Mouse (Mus musculus) gastrocnemius, adult 2 months (tissue): ENCODE measurements around the gene Gxylt1. TPM values are rescaled to one million over a fixed set of nuclear protein-coding genes. Genes with fewer than 3 reads are reported as not detected.
"Not testable (repeated sequence)": the region's sequence is repeated elsewhere in the genome, so short reads cannot be mapped to it uniquely, and the experiment has no call there.

Experiments used
- DNase-seq: peaks from one replicate; pipeline ENCODE4 v3.0.0; 2022
- H3K27ac ChIP-seq: fragments of 200-600 bp; 2 replicates; pipeline ENCODE4 v1.8.1; 2022; ENCODE audit warnings: mild to moderate bottlenecking
- H3K4me3 ChIP-seq: fragments of 200-600 bp; 2 replicates; pipeline ENCODE4 v1.8.1; 2022; ENCODE audit warnings: mild to moderate bottlenecking, moderate library complexity
- CTCF ChIP-seq: fragments of 200-600 bp; IDR thresholded peaks from 2 replicates; pipeline ENCODE4 v1.8.1; 2022; ENCODE audit warnings: antibody characterized with exemption, mild to moderate bottlenecking, moderate library complexity
- intact Hi-C: fragments of 180-260 bp; cut with DNase I; formaldehyde crosslinking; loops from one replicate; pipeline ENCODE4 v1.15.1; 2025
- long read RNA-seq, 2 experiments: library from polyadenylated mRNA; stranded (forward); transcript quantifications; one replicate each; pipeline ENCODE4 v2.0.0; 2021
- total RNA-seq, 2 experiments: library from RNA; stranded (reverse); gene quantifications; 2 replicates each; pipeline ENCODE4 v1.2.3; 2021

The Gxylt1 gene
- total RNA-seq = 1 to 10 TPM; 5.7 to 6.9 TPM
- long read RNA-seq, experiment 1, full-length matches to known transcripts = 3 of 5 reads
- long read RNA-seq, experiment 1, partial matches to known transcripts = 0 of 5 reads
- long read RNA-seq, experiment 1, other reads (novel, unspliced or antisense) = 2 of 5 reads
- long read RNA-seq, experiment 2, full-length matches to known transcripts = 4 of 5 reads
- long read RNA-seq, experiment 2, partial matches to known transcripts = 0 of 5 reads
- long read RNA-seq, experiment 2, other reads (novel, unspliced or antisense) = 1 of 5 reads

DNA sequence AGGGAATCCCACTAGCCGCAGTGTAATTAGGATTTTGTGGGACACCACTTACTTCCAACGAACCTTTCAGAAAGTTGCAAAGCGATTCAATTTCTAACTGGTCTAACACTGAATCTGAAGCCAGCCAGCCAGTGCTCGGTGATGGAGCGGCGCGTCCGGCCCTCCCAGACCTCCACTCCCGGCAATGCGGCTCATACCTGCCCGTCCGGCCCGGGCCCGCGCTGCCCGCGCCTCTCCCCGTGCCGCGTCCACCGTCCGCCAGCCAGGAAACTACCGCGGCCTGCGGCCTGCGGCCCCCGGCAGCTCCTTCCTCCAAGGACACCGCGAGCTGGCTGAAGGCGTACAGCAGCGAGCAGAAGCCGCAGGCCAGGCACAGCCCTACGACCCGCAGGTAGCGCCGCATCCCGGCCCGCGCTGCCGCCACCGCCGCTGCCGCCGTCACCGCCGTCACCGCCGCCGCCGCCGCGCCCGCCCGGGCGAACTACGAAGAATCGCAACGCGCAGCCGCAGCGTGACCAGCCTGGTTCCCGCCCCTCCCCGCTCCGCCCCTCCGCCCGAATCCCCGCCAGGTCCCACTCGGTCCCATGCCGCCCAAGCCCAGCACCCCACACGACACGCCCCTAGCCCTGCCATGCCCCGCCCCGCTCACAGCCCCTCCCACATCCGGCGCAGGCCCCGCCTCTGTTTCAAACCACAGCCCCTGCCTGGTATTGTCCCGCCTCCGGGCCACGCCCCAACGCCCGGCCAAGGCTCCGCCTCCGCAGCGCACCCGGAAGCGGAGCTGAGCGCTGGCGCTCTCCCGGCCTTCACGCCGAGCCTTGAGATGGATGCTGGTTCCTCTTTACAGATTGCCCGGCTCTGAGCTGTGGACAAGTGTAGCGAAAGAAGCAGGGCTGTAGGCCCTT is at the start of gene Gxylt1:
TSS of gene Gxylt1 (minus strand) at position 501 of the 905 bp plus-strand sequence.
- intact Hi-C loops = loop anchor here (2.0 kb wide), 1 partner anchor 62 kb away; the partner anchor contains the start of gene Yaf2
- H3K27ac ChIP-seq = peak within 1 kb of the TSS; percentile 95
- peak within 1 kb of the TSS; percentile 97 for H3K4me3 ChIP-seq
- peak; percentile 100 for DNase-seq
- no peak for TF ChIP-seq CTCF

DNA sequence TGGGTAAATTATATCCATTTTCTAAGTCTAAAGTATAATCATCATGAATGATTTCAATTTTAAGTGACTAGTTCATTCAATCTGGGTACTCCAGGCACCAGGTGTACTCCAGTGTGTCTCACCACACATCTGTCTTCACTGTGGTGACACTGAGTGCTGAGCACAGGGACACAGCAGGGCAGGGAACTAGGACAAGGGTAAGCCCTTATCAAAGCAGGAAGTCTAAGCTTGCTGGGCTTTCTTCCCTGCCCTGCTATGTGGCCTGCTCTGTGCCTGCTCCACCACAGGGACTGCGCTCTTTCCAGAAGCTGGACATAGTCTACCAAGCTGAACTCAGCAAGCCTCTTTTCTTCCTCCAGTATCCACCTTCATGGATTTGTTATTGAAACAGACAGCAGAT is 43.8 kb upstream of the Gxylt1 start:
- DNase-seq = no peak

DNA sequence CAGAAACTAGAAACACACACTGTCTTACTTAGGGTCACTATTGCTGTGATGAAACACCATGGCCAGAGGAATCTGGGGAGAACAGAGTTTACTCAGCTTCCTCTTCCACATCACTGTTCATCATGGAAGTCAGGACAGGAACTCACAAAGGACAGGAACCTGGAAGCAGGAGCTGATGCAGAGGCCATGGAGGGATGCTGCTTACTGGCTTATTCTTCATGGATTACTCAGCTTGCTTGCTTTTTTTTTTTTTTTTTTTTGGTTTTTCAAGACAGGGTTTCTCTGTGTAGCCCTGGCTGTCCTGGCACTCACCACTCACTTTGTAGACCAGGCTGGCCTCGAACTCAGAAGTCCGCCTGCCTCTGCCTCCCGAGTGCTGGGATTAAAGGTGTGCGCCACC is 35.3 kb upstream of the Gxylt1 start:
- H3K4me3 ChIP-seq, intact Hi-C loops, DNase-seq, H3K27ac ChIP-seq: not testable (repeated sequence)

More for the DNA sequence above, 43.8 kb upstream of the Gxylt1 start:
- no peak overlapping the region for H3K4me3 ChIP-seq
- intact Hi-C loops = no loop called here
- no peak overlapping the region for H3K27ac ChIP-seq
- TF ChIP-seq CTCF = no peak

DNA sequence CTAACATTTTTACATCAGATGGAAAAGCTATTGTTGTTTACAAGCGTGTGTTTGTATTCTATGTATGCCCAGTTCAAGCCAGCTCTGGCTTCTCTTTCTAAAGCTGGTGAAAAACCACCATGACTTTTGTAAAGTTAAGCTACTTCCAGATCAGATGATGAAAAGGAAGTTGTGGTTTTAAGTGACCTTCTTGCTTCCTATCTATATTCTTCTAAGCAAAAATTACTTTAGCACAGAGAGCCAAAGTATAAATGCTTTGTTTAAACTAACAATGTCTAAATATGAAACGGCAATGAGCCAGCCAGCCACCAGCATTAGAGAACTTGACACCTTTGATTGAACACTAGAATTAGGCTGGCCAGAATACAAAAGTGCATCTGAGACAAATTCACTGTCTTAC is 23.2 kb upstream of the Gxylt1 start:
- H3K4me3 ChIP-seq = no peak overlapping the region
- intact Hi-C loops = no loop called here
- no peak for DNase-seq
- no peak for TF ChIP-seq CTCF
- no peak overlapping the region for H3K27ac ChIP-seq

DNA sequence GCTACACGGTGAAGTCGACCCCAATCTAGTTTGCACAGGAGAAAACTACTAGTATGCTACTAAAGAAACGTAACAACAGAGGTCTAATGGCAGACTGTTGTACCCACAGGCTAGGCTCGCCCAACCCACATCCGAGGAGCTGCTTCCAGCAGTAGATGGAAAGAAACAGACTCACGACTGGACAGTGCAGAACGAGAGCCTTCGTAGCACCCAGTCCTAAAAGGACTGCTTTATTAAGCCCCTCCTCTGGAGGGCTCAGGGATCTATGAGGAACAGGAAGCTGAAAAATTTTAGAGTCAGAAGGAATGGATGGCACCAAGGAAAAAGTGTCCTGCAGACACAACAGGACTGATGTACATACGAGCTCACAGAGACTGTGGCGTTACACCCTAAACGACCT is 19.5 kb upstream of the Gxylt1 start:
- DNase-seq = no peak
- Histone ChIP-seq H3K4me3 (no peak overlapping the region), H3K27ac (no peak overlapping the region)
- TF ChIP-seq CTCF = no peak
- intact Hi-C loops = no loop called here

DNA sequence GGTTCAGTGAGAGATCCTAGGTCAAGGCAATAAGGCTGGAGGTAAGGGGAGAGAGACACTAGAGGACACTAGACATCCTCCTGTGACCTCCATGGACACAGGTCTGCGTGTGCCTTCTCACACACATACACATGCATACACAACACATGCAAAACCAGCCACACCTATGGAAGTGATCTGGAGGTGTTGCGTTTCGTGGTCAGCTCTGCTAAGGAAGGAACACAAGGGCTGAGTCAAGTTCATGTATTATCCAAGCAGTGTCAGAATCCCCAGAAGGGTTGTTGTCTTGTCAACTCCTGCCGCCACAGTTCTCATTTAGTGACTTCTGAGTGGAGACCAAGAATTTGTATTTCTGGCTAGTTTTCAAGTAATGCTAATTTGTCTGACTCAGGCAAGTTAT is 13.3 kb upstream of the Gxylt1 start:
- H3K27ac ChIP-seq = no peak overlapping the region
- no peak for DNase-seq
- H3K4me3 ChIP-seq = no peak overlapping the region
- intact Hi-C loops = no loop called here
- no peak for TF ChIP-seq CTCF

DNA sequence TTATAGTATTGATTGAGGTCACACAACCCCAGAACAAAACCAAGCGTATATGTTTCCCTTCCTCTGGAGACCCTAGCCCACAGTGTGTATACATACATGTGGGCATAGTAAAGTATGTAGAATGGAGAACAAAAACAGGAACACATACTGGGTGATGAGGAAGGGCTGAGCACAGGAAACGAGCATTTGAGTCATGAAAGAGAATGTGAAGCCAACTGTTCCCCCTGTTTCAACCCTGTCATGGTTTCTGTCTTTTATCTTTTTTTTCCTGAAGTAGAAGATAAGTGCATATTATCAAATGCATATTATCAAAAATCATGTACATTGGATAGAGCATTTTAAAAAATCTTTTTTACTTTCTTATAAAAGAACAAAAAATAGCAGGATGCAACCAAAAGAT is 12.6 kb upstream of the Gxylt1 start:
- no peak for DNase-seq
- no peak for TF ChIP-seq CTCF
- Histone ChIP-seq H3K27ac (no peak overlapping the region), H3K4me3 (no peak overlapping the region)
- intact Hi-C loops = no loop called here

DNA sequence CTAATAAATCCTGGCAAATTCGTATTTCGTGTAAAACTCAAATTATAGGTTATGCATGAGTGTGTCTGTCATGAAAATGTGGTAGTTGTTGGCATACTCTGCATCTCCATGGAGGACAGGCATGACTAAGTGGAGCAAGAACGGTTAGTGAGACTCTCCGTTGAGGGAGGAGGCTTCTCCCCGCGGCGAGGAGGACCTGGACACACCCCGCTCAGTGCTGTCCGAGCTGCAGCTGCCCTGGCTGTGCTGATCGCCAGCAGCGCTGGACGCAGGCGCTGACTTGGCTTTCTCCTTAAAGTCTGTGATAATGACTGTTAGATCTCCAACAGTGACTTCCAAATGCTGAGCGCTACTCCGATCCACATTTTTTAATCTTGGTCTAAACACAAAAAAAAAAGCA is 10.3 kb upstream of the Gxylt1 start:
- Histone ChIP-seq H3K27ac (no peak overlapping the region), H3K4me3 (no peak overlapping the region)
- intact Hi-C loops = no loop called here
- no peak for TF ChIP-seq CTCF
- peak; percentile 74 for DNase-seq

DNA sequence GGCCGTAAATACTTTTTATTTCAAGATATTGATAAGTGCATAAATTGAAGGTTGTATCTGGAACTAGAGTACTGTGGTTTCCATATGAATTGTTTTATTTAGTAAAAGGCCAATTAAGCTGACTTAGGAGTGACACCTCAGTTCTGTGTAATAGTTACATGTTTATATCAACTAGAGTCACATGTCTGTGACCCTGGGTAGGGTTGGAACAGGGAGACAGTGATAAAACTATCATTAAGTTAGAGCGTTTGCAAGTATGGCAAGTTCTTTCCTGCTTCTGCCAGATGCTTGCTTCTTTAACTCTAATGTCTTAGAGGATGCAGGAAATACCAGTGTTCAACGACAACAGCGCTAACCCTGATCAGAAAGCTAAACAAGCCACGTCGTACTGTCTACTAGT is 9.3 kb upstream of the Gxylt1 start:
- no peak for DNase-seq
- no peak for TF ChIP-seq CTCF
- Histone ChIP-seq H3K4me3 (no peak overlapping the region), H3K27ac (no peak overlapping the region)
- intact Hi-C loops = no loop called here

DNA sequence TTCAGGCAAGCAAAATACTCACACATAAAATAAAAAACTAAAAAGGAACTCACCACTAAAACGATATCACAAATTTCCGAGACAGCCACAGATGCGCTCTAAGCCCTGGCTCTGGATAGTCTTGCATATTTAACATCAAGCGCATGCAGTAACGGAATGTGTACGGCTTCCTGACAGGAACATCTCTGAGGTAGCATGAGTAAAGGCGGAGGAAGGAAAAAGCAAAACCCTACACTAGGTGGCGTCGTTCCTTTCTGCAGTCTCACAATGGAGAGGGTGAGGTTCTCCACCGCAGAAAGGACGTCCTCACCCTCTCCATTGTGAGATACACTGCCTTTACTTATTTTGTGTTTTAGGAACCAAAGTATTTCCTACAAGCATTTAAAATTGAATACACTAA is 8.4 kb upstream of the Gxylt1 start:
- no peak overlapping the region for H3K4me3 ChIP-seq
- DNase-seq = peak; percentile 36
- H3K27ac ChIP-seq = no peak overlapping the region
- TF ChIP-seq CTCF = peak; percentile 52
- intact Hi-C loops = no loop called here

DNA sequence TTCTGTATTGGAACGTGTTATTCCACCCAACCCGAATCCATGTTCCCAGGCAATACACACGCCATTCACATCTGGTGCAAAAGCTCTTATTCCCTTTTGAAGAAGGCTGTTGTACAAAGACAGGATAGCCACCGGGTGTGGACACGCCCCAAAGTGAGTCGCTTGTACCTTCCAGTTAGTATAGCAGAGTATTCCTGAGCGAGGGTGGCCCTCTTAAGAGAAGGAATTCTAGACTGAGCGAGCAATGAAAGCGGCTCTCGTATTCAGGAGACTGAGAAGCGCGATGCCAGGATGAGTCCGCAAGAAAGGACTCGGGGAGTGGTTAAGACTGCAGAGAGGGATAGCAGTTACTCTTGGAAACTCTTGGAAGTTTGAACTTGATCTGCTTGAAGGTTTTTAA is 1.3 kb upstream of the Gxylt1 start:
- peak overlapping the region; percentile 97 for H3K4me3 ChIP-seq
- intact Hi-C loops = no loop called here
- DNase-seq = no peak
- H3K27ac ChIP-seq = peak overlapping the region; percentile 90
- no peak for TF ChIP-seq CTCF

DNA sequence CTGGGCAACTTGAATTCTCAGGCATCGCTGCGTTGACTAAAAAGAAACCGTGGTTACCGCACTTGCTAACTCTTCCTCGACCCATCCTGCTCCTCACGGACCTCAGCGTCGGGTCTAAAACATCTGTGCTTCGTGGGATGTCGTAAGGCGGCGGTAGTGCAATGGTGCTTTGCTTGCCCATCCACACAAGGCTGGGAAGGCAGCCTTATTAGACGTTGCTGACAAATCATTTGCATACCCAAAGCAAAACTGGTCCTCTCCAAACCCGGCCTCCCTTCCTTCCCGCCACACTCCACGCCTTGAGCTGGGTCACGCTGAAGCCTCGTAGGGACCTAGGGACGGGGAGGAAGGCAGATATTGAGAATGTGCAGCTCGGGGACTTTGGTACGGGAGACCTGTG is 644 bp upstream of the Gxylt1 start:
- Histone ChIP-seq H3K27ac (peak overlapping the region; percentile 90), H3K4me3 (peak overlapping the region; percentile 97)
- DNase-seq = peak; percentile 62
- intact Hi-C loops = loop anchor here (2.0 kb wide), 1 partner anchor 61 kb away; the partner anchor contains the start of gene Yaf2
- no peak for TF ChIP-seq CTCF

DNA sequence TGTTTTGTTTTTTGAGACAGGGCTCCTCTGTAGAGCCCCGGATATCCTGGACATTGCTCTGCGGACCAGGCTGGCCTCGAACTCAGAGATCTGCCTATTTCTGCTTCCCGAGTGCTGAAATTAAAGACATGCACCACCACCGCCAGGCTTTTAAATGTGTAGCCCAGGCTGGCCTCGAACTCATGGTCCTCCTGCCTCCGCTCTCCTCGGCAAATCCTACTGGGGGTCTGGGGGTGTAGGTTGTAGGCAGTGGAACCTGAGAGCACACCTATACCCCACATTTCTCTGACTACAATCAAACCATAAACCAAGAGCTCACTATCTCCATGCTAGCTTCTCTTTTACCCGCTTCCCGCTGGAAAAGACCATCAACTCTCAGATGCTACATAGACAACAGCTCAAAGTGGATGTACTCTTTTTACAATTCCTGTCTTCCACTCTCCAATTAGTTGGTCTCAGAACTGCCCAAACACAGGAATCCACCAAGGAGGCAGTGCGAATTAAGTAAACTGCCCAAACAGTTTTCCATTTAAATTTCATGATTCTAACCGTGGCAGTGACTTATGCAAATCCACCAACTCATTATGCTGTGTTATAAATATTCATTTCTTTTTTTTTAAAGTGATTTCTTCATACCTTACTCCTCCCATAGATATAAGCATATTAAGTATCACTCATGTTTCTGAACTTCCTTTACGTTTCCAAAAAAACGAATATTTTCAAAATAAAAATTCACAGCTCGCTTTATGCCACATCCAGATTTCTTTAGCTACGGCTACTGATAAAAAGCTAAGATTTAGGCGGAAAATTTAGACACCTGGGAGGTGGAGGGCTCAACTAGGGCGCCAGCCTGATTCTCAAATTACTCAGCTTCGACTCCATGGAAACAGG is 946 bp downstream of the Gxylt1 start:
- intact Hi-C loops = loop anchor here (2.0 kb wide), 1 partner anchor 63 kb away; the partner anchor contains the start of gene Yaf2
- no peak for TF ChIP-seq CTCF
- Histone ChIP-seq H3K27ac (peak overlapping the region; percentile 95), H3K4me3 (peak overlapping the region; percentile 97)
- DNase-seq = no peak
